Mouse (Mus musculus) brain, embryonic 14.5 days (tissue): ENCODE measurements at regions not wholly inside any gene's neighbourhood (a gene's known extent, or its start where the extent isn't known, plus 50 kb on each side); places are given as distances from the start of the nearest gene placed in this dataset.

Experiments
- DNase-seq: peaks from one replicate; pipeline ENCODE4 v3.0.0-alpha.2; 2011; ENCODE audit warnings: low read depth
- CTCF ChIP-seq: fragments of 200-500 bp; IDR thresholded peaks from 2 replicates; pipeline ENCODE4 v1.5.1; 2012; ENCODE audit warnings: inconsistent platforms, mild to moderate bottlenecking, moderate library complexity, borderline replicate concordance; ENCODE audit not compliant: insufficient read depth, insufficient read length; ENCODE audit errors: extremely low read depth
- POLR2A ChIP-seq: fragments of 200-500 bp; IDR thresholded peaks from 2 replicates; pipeline ENCODE4 v1.6.1; 2012; ENCODE audit warnings: mild to moderate bottlenecking, inconsistent platforms, borderline replicate concordance; ENCODE audit not compliant: poor library complexity, insufficient read depth, insufficient read length, severe bottlenecking; ENCODE audit errors: extremely low read depth

- peak; percentile 32 for DNase-seq
- TF ChIP-seq CTCF (no peak), POLR2A (no peak)
These were observed 639.8 kb upstream of the Vstm2b start for GRCm38 (mm10) chr7:40258377-40258739.

DNA sequence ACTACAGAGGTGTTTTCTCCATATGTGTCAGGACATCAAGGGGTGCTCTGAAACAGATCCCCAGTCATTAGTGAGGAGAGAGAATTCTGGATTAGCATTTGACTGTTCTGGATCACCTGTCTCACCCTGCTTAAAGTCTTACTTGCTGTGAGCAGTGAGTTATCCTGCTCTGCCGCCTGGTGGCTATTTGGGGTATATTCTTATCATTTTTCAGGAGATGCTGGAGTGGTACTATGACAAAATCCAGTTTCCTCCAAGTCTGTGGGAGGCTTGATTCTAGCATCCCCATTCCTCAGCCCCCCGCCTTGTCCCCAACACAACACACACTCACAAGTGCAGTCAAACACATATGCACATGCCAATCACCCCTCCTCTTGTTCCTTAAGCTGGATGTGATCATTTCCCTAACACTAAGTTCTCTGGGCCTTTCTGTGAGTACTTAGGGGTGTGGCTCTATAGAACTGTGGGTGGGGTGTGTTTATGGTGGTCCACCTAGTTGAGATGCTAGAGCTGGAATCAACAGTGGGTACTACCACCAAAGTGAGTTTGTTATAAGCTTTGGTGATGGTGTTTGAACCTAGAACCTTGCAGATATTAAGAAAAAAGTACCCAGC is 624.6 kb upstream of the Vstm2b start:
- peak; percentile 80 for DNase-seq
- peak; percentile 72; the same call in 1 of the 2 replicates for TF ChIP-seq CTCF
- TF ChIP-seq POLR2A = no peak

- TF ChIP-seq POLR2A (no peak), CTCF (no peak)
- DNase-seq = peak; percentile 31
These were observed 623.0 kb upstream of the Vstm2b start for GRCm38 (mm10) chr7:40275078-40275477.

DNA sequence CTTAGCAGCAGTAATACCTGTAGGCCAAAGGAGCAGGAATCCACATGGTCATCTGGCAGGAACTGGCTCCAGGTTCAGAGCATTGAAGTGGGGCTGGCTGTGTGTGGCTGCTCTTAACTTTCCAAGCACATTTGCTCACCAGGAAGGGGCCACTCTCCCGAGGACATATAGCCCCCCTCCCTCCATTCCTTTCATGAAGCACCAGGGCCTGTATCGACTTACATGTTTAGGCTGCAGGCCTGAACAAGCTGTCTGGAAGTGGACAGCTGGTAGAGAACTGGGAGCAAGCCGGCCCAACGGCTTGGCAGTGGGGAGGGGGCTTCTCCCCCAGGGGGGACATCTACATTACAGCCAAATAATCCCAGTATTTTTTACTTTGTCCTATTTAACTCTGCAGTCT is 622.5 kb upstream of the Vstm2b start:
- DNase-seq = peak; percentile 43
- TF ChIP-seq CTCF (no peak), POLR2A (no peak)

GRCm38 (mm10) chr7:40276116-40276515 is 622.0 kb upstream of the Vstm2b start:
- DNase-seq = peak; percentile 67
- TF ChIP-seq POLR2A = no peak
- TF ChIP-seq CTCF = no peak

DNA sequence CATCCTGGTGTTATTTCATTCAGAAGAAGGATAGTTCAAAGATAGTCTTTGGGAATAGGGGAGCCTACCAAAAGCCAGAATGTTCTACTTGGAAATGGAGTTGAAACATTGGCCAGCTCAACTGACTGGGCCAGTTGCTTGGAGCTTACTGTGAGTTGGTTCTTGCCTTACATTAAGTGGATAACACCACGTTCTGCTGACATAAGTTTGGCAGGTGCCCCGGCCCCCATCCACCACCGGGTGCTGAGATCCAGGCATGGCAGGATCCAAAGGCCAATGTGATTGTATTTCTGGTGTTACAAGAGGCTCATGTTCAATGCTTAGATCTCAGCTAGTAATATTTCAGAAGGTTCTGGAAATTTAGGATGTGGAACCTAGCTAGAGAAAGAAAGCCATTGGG is 608.0 kb upstream of the Vstm2b start:
- no peak for TF ChIP-seq CTCF
- TF ChIP-seq POLR2A = no peak
- DNase-seq = no peak

- TF ChIP-seq POLR2A = no peak
- TF ChIP-seq CTCF = peak; percentile 51; the same call in 1 of the 2 replicates
- DNase-seq = peak; percentile 18
These were observed 587.6 kb upstream of the Vstm2b start for GRCm38 (mm10) chr7:40310558-40310957.

DNA sequence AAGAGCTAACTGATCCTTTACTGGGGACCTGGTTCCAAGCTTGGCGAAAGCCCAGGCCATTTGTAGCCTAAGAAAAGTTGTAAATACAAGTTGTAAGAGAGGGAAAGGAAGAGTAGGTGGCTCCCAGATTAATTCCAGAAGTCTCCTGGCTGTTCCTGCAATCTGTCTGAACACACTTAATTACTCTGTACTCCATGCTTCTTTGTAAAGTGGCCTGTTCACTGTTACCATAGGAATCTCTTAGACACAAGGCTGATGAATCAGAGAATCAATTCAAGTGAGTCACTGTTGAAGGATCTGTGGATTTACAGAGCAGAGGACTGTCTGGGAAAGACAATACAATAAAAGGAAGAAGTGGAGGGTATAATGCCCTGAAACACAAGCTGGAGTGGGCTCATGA is 577.0 kb upstream of the Vstm2b start:
- DNase-seq = no peak
- no peak for TF ChIP-seq POLR2A

GRCm38 (mm10) chr7:40325188-40325705 is 572.9 kb upstream of the Vstm2b start:
- peak; percentile 6 for DNase-seq
- TF ChIP-seq CTCF (no peak), POLR2A (no peak)

DNA sequence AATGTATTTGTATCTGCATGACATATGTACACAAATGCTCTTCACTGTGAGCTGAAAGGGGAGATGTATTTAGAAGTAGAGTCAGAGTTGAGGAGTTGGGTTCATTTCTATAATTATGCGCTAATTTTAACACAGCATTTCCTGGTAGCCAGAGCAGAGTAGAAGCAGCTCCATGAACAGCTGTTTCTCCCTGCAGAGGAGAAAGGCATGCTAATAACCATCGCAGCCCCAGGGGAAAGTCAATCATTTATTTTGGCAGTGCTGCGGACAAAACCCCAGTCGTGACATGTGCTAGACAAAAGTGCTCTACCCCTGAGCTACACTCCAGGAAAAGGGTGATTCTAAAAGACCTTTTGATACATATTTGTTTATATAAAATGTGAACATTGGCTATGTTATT is 565.7 kb upstream of the Vstm2b start:
- TF ChIP-seq CTCF = no peak
- TF ChIP-seq POLR2A = no peak
- peak; percentile 62 for DNase-seq

DNA sequence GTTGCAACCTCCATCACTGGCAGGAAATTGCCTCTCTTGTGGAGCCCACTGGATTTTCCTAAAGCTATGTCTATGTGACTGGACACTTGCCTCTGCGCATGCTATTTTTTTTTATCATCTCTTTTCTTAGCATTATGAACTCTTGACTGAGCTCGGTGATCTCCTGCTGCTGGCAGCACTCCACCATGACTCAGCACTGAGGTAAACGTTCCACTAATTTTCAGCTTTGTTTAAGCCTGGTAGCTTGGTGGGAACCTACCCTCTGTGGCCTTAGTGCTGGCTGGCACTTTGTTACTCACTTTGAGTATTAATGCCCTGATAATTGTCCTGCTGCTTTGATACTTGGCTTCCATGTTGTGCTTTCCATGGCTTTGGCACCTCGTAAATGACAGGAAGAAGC is 545.8 kb upstream of the Vstm2b start:
- TF ChIP-seq POLR2A (no peak), CTCF (no peak)
- DNase-seq = peak; percentile 31

DNA sequence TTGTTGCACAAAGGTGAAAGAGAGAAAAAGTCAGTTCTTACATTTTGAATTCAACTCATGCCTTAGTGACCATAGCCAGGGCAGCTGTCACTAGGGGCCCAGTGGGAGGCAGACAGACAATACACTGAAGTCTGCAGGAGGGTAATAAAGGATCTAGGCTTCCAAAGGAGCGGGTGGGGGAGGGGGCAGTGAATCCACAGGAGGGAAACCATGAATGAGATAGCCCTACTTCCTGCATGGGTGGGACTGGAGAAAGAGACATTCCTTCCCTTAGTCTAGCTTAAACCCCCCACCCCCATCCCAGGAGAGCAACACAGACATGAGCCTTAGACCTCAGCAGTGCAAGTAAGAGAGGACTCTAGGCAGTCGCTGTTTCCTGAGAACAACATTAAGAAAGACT is 535.4 kb upstream of the Vstm2b start:
- TF ChIP-seq POLR2A = no peak
- no peak for TF ChIP-seq CTCF
- DNase-seq = no peak
